Mouse (Mus musculus) yolk sac, embryonic 10.5 days (tissue): ENCODE data around the gene Xlr4b.
"Not testable (repeated sequence)": the region's sequence is repeated elsewhere in the genome, so short reads cannot be mapped to it uniquely, and the experiment has no call there.

Experiments used
- DNase-seq: peaks from one replicate; pipeline ENCODE4 v3.0.0-alpha.2; 2017; ENCODE audit warnings: low spot score

Xlr4b gene

DNA sequence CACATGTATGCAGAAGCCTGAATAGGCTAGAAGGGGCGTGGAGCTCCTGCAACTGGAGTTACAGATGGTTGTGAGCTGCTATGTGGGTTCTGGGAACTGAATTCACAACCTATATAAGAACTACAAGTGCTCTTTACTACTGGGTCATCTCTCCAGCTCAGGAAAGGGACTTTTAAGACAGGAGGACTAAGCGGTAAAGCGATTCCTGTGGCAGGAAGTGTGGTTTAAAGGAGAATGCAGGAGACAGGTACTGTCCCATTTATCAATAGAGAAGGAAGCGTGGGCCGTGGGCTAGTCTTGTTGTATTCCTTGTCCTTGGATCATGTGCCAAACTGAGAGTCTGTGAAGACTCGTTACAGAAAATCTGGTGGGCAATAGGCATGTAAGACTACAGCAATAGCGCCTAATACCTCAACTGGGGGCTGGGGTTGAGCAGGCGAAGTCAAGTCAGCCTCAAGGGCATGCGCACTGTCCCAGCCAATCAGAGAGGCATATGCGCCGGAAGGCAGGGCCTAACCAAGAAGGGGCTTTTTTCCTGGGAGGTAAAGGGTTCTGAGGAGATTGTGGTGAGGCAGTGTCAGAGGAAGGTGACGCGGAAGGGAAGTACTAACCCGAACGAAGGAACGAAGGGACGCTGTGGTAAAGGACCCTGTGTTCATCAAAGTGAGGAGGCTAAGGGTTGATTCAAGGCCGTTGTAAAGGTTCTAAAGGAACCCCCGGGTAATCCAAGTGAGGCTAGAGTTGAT is at the start of gene Xlr4b:
Gene Xlr4b (plus strand): TSS at position 515 of the 746 bp plus-strand sequence.
- not testable (repeated sequence) for DNase-seq

DNA sequence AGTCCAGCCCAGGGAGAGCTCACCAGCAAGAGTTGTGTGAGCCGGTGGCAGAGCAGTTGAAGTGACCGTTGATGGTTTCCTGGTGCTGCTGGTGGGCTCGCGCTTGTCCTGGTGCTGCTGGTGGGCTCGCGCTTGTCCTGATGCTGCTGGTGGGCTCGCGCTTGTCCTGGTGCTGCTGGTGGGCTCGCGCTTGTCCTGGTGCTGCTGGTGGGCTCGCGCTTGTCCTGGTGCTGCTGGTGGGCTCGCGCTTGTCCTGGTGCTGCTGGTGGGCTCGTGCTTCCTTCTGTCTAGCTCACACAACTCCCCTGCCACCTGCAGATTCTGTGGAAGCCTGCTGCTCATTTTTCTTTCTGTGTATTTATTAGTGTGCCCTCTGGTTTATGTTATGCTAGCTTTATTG is 37.2 kb upstream of the Xlr4b start, which contains the start of gene Spin2d:
Gene Spin2d (minus strand): TSS at position 101 of the 400 bp plus-strand sequence.
- not testable (repeated sequence) for DNase-seq

DNA sequence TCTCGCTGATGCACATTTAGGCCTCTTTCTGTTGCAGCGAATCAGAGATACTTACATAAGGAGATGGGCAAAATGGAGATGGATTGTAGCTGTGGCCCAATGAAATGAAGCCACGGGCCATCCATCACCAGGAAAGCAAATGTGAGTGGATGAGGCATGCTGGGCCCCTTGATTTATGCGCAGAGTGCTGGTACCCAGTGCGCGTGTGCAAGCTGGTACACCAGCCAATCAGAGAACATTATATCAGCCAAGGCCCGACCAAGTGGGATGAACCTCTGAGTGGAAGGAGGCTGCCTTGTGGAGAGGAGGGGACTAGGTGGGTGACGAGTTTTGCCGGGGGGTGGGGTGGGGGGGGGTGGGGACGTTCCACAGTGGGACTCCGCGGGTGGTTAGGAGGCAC is 22.2 kb upstream of the Xlr4b start, which contains the start of gene Xlr3b:
Gene Xlr3b (plus strand): TSS at position 274 of the 400 bp plus-strand sequence.
- peak; percentile 42 for DNase-seq

DNA sequence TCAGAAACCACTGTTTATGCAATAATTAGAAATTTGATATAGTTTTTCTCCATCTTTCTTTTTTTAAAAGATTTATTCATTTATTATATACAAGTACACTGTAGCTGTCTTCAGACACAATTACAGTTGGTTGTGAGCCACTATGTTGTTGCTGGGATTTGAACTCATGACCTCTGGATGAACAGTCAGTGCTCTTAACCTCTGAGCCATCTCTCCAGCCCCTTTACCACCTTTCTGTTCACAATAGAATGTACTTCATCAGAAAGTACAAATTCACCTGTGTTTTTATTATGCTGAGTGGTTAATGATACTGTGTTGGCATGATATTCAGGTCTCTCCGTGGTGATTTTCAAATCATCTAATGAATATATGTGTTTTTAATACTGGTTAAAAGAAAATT is 11.2 kb downstream of the Xlr4b start:
- no peak for DNase-seq

DNA sequence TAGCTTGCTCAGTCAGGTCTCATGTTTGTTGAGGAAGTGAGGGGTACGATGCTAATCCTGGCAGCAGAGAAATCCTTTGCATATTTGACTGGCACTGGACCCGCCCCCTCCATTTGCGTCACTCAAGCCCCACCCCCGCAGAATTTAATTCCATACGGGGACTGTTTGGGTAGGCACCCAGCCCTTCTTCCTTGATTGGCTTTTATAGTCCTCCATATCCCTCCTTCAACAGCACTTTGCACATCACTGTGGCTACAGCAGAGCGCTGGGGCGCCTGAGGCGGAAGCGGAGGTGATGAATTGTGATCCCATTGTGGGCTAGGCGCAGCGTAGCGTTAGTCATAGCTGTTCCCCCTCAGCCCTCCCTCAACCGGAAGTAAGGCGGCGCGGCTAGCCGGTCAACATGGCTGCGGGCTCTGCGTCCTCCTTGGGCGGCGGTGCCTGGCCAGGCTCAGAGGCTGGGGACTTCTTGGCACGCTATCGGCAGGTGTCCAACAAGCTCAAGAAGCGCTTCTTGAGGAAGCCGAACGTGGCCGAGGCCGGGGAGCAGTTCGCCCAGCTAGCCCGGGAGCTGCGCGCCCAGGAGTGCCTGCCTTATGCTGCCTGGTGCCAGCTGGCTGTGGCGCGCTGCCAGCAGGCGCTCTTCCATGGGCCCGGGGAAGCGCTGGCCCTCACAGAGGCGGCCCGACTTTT is 13.9 kb downstream of the Xlr4b start, which contains the start of gene F8a:
Gene F8a (plus strand): TSS at position 378 of the 692 bp plus-strand sequence.
- peak; percentile 77 for DNase-seq

DNA sequence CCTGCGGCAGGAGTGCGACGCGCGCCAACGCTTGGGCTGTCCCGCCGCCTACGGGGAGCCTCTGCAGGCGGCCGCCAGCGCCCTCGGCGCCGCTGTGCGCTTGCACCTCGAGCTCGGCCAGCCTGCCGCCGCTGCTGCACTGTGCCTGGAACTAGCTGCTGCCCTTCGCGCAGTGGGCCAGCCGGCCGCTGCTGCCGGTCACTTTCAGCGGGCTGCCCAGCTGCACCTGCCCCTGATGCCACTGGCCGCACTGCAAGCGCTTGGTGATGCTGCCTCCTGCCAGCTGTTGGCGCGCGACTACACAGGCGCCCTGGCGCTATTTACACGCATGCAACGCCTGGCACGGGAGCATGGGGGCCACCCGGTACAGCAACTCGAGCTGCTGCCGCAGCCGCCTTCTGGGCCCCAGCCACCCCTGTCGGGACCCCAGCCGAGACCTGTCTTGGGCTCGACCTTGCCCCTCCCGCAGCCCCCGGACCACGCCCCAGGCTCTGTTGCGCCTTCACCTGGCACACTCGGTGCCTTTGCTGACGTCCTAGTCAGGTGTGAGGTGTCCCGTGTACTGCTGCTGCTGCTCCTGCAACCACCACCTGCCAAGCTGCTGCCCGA is 14.6 kb downstream of the Xlr4b start:
- DNase-seq: no peak

DNA sequence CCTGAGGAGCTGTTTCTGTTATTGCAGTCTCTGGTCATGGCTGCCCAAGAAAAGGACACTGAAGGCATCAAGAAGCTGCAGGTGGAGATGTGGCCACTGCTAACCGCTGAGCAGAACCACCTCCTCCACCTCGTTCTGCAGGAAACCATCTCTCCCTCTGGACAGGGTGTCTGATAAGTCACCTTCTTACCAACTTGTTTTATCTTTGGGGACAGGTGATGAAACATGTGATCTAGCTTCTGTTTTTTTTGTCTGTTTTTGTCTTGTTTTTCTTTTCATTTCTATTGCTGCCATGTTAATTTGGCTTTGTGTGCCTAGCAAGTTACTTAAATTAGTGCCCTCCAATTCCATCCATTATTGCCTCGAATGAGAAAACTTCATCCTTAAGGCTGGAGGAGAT is 15.2 kb downstream of the Xlr4b start:
- no peak for DNase-seq

DNA sequence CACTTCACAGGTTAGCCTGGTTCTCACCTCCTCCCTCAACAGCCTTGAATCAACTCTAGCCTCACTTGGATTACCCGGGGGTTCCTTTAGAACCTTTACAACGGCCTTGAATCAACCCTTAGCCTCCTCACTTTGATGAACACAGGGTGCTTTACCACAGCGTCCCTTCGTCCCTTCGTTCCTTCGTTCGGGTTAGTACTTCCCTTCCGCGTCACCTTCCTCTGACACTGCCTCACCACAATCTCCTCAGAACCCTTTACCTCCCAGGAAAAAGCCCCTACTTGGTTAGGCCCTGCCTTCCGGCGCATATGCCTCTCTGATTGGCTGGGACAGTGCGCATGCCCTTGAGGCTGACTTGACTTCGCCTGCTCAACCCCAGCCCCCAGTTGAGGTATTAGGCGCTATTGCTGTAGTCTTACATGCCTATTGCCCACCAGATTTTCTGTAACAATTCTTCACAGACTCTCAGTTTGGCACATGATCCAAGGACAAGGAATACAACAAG is 28.7 kb downstream of the Xlr4b start, which contains the start of gene Xlr4c:
Gene Xlr4c (minus strand): TSS at position 310 of the 505 bp plus-strand sequence.
- not testable (repeated sequence) for DNase-seq

DNA sequence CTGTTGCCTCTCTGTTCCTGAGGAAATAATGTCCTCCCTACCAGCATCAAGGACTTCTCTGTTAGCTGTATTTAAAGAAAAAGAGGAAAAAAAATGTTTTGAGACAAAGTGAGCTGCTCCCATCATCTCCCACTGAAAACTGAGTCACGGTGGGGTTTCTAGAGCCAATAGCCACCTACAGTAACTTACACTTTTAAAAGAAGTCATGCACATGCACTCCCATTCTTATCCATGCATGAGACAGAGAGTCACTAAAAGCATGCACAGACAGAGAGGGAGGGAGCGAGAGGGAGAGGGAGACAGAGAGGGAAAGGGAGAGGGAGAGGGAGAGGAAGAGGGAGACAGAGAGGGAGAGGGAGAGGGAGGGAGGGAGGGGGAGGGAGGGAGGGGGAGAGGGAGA is 48.3 kb downstream of the Xlr4b start:
- not testable (repeated sequence) for DNase-seq

DNA sequence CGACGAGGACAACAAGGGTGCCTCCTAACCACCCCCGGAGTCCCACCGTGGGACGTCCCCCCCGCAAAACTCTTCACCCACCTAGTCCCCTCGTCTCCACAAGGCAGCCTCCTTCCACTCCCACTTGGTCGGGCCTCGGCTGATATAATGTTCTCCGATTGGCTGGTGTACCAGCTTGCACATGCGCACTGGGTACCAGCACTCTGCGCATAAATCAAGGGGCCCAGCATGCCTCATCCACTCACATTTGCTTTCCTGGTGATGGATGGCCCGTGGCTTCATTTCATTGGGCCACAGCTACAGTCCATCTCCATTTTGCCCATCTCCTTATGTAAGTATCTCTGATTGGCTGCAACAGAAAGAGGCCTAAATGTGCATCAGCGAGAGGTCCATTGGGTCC is 51.1 kb downstream of the Xlr4b start, which contains the start of gene Xlr3c:
Gene Xlr3c (minus strand): TSS at position 121 of the 400 bp plus-strand sequence.
- DNase-seq: not testable (repeated sequence)
